Mouse (Mus musculus): ENCODE measurements around the gene Mbnl2. TPM values are rescaled to one million over a fixed set of nuclear protein-coding genes. Genes with fewer than 3 reads are reported as not detected.
A peak's percentile ranks its signal among the peaks of the same experiment; 100 is the strongest.

Mbnl2 gene
- polyA plus RNA-seq, 1 experiment from 2014 or later: 71.5 TPM

GRCm38 (mm10) chr14:120392441-120392840 lies 117.0 kb downstream of the Mbnl2 start:
- DNase-seq (ENCODE audit: low spot score): no peak
- H3K36me3 ChIP-seq: peaks cover 52% of the 10 kb centered on the region
- no peak overlapping the region for H3K27ac ChIP-seq
- no peaks in the 10 kb centered on the region for H3K27me3 ChIP-seq (ENCODE audit: insufficient read depth, poor library complexity, severe bottlenecking)
- WGBS: 78% methylated on average over 9 of the region's 9 CpGs
- H3K4me1 ChIP-seq: peaks cover 19% of the 10 kb centered on the region
- no peaks in the 10 kb centered on the region for H3K9me3 ChIP-seq
- no peak overlapping the region for H3K4me3 ChIP-seq

- H3K27me3 ChIP-seq (ENCODE audit: insufficient read depth, poor library complexity, severe bottlenecking): no peaks in the 10 kb centered on the region
- peaks cover 12% of the 10 kb centered on the region for H3K4me1 ChIP-seq
- H3K36me3 ChIP-seq: peaks cover 53% of the 10 kb centered on the region
- no peak overlapping the region for H3K27ac ChIP-seq
- no peak overlapping the region for H3K4me3 ChIP-seq
- DNase-seq (ENCODE audit: low spot score): no peak
- no peaks in the 10 kb centered on the region for H3K9me3 ChIP-seq
- WGBS: 75% methylated on average over 8 of the region's 8 CpGs
These were observed 118.0 kb downstream of the Mbnl2 start for GRCm38 (mm10) chr14:120393441-120393840.

- no peak for DNase-seq (ENCODE audit: low spot score)
- H3K4me3 ChIP-seq: no peak overlapping the region
- no peak overlapping the region for H3K27ac ChIP-seq
- peaks cover 5% of the 10 kb centered on the region for H3K4me1 ChIP-seq
- 75% methylated on average over 3 of the region's 3 CpGs for WGBS
- H3K9me3 ChIP-seq: no peaks in the 10 kb centered on the region
- H3K27me3 ChIP-seq (ENCODE audit: insufficient read depth, poor library complexity, severe bottlenecking): no peaks in the 10 kb centered on the region
- H3K36me3 ChIP-seq: peaks cover 51% of the 10 kb centered on the region
These were observed 118.7 kb downstream of the Mbnl2 start for GRCm38 (mm10) chr14:120394216-120394615.

DNA sequence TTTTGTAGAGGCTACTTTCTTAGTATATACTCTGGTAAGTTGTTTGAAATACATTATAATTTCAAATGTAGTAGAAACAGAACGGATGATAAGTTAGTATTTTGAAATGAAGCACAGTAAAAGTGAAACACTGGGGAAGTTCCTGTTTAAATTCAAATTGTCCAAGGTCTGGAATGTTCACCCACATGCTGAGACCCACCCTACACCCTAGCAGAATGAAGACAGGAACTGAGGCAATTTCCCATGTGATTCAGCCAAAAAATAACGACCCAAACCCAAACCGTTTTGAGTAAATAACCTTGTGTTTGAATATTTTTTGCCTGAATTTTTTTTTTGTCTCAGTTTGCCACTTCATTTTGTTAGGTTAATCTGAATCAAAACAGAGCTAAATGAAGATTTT lies 119.4 kb downstream of the Mbnl2 start:
- no peak overlapping the region for H3K4me3 ChIP-seq
- no peaks in the 10 kb centered on the region for H3K27me3 ChIP-seq (ENCODE audit: insufficient read depth, poor library complexity, severe bottlenecking)
- no peaks in the 10 kb centered on the region for H3K4me1 ChIP-seq
- no peaks in the 10 kb centered on the region for H3K9me3 ChIP-seq
- WGBS: 86% methylated on average over 3 of the region's 3 CpGs
- H3K27ac ChIP-seq: no peak overlapping the region
- peaks cover 51% of the 10 kb centered on the region for H3K36me3 ChIP-seq
- DNase-seq (ENCODE audit: low spot score): no peak

DNA sequence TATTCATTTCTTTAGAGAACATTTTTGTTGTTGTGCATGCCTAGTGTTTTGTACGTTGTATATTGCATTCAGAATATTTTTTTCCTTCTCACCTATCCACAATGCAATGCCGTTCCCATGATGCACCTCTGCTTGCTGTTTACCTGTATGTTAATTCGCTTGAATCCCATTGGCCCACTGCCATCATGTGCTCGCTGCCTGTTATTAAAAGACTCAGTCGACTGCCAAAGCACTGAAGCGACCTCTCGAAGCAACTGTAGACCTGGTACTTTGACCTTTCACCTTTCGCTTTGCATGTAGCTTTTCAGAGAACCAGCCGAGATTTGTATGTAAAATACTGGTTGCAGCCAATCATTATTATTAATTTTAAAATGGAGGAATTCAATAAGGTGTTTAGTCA lies 120.0 kb downstream of the Mbnl2 start:
- no peak overlapping the region for H3K4me3 ChIP-seq
- H3K4me1 ChIP-seq: no peaks in the 10 kb centered on the region
- H3K36me3 ChIP-seq: peaks cover 48% of the 10 kb centered on the region
- H3K27me3 ChIP-seq (ENCODE audit: insufficient read depth, poor library complexity, severe bottlenecking): no peaks in the 10 kb centered on the region
- 90% methylated on average over 9 of the region's 9 CpGs for WGBS
- H3K9me3 ChIP-seq: no peaks in the 10 kb centered on the region
- H3K27ac ChIP-seq: no peak overlapping the region
- no peak for DNase-seq (ENCODE audit: low spot score)

- peaks cover 54% of the 10 kb centered on the region for H3K36me3 ChIP-seq
- no peak overlapping the region for H3K27ac ChIP-seq
- H3K27me3 ChIP-seq (ENCODE audit: insufficient read depth, poor library complexity, severe bottlenecking): no peaks in the 10 kb centered on the region
- H3K4me1 ChIP-seq: 0 out of 2 replicates have a peak, but pooled peaks cover 2% of the 10 kb centered on the region
- peak; percentile 84 for DNase-seq (ENCODE audit: low spot score)
- H3K4me3 ChIP-seq: no peak overlapping the region
- WGBS: 55% methylated on average over 10 of the region's 10 CpGs
- H3K9me3 ChIP-seq: no peaks in the 10 kb centered on the region
These were observed 122.6 kb downstream of the Mbnl2 start for GRCm38 (mm10) chr14:120397871-120398647.

DNA sequence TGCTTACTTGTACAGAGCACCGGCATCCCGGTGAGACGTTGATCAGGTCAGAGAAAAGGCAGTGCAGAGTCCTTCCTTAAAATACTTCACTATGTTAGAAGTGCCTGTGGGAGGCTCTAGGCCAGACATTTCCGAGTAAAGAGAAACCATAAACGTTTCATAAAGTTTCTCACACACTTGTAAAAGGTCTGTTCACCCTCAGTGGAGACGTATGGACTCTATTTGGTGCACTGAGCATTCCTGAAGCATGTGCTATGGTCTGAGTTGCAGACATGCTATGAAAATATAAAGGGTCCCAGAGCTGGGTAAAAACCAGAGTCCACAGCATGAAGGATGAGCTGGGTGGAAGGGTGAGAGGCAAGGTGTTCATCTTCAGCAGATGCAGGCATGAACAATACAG lies 124.1 kb downstream of the Mbnl2 start:
- Histone ChIP-seq H3K36me3 (peaks cover 48% of the 10 kb centered on the region), H3K27me3 (ENCODE audit: insufficient read depth, poor library complexity, severe bottlenecking) (no peaks in the 10 kb centered on the region)
- 86% methylated on average over 6 of the region's 6 CpGs for WGBS

DNA sequence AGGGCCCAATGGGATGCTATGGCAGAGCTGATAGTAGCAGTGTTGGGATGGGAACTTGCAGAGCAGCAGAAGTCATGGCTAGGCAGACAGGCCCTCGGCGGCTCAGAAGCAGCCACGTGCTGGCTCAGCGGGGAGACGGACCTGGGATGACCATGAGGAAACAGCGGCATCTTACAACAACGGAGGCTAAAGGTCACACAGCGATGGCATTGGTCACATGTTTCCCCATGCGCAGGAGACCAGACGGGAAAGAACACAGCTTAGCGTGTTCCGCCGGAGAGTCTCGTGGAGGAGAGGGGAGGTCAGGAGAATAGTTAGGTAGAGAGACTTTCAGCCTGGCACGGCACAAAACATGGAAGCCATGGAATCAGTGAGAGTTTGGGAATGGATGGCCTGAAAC lies 125.7 kb downstream of the Mbnl2 start:
- Histone ChIP-seq H3K27me3 (ENCODE audit: insufficient read depth, poor library complexity, severe bottlenecking) (no peaks in the 10 kb centered on the region), H3K27ac (no peak overlapping the region), H3K9me3 (no peaks in the 10 kb centered on the region), H3K4me1 (peaks cover 7% of the 10 kb centered on the region; the same call in 1 of the 2 replicates), H3K4me3 (no peak overlapping the region), H3K36me3 (peaks cover 59% of the 10 kb centered on the region)
- DNase-seq (ENCODE audit: low spot score): no peak
- WGBS: 92% methylated on average over 15 of the region's 15 CpGs

More for the DNA sequence above, 124.1 kb downstream of the Mbnl2 start:
- 0 out of 2 replicates have a peak, but pooled peaks cover 2% of the 10 kb centered on the region for H3K4me1 ChIP-seq
- H3K9me3 ChIP-seq: no peaks in the 10 kb centered on the region
- no peak overlapping the region for H3K4me3 ChIP-seq
- DNase-seq (ENCODE audit: low spot score): no peak
- no peak overlapping the region for H3K27ac ChIP-seq

- H3K27ac ChIP-seq: no peak overlapping the region
- H3K27me3 ChIP-seq (ENCODE audit: insufficient read depth, poor library complexity, severe bottlenecking): no peaks in the 10 kb centered on the region
- H3K36me3 ChIP-seq: peaks cover 50% of the 10 kb centered on the region
- WGBS: 90% methylated on average over 9 of the region's 9 CpGs
- H3K9me3 ChIP-seq: no peaks in the 10 kb centered on the region
- peaks cover 11% of the 10 kb centered on the region; the same call in 1 of the 2 replicates for H3K4me1 ChIP-seq
- DNase-seq (ENCODE audit: low spot score): no peak
- no peak overlapping the region for H3K4me3 ChIP-seq
These were observed 127.2 kb downstream of the Mbnl2 start for GRCm38 (mm10) chr14:120402715-120403114.

GRCm38 (mm10) chr14:120404364-120404763 lies 128.9 kb downstream of the Mbnl2 start:
- Histone ChIP-seq H3K4me1 (peaks cover 11% of the 10 kb centered on the region; the same call in 1 of the 2 replicates), H3K9me3 (no peaks in the 10 kb centered on the region), H3K27ac (no peak overlapping the region), H3K4me3 (no peak overlapping the region), H3K27me3 (ENCODE audit: insufficient read depth, poor library complexity, severe bottlenecking) (no peaks in the 10 kb centered on the region), H3K36me3 (peaks cover 57% of the 10 kb centered on the region)
- WGBS: 91% methylated on average over 7 of the region's 7 CpGs
- no peak for DNase-seq (ENCODE audit: low spot score)

DNA sequence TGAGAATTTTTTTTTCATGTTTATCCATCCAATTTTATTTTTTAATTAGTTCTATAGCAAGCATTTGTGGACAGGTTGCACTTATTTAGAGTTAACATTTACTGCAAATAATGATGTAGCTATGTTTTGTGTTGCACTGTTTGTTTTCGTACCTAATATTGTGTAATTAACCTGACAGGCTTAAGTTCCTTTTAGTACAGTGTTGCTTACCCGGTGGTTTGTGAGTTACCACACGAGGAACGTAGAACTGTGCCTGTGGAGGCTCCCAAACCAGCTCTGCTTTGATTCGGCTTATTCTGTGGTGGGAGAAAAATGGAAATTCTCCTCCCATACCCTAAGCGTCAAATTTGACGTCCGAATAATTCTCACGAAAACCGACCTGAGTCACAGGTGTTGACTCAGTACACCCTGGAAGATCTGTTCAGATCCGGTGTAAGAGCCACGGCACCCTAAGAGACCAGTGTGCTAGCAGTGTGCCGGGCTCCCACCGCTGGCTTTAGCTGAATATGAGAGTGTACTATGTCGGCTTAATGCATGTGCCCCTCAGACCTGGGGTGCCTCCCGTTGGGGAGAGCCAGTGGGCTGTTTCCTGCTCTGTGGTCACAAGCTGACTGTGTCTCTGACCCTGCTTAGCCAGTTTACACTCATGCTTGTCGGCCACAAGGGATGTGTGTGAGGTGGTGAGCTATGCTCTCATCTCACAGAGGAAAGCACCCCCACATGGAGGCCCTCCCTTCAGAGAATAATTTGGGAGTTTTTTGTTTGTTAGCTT lies 129.5 kb downstream of the Mbnl2 start:
- H3K27me3 ChIP-seq (ENCODE audit: insufficient read depth, poor library complexity, severe bottlenecking): no peaks in the 10 kb centered on the region
- H3K27ac ChIP-seq: no peak overlapping the region
- H3K4me3 ChIP-seq: no peak overlapping the region
- 83% methylated on average over 17 of the region's 17 CpGs for whole genome bisulfite sequencing
- no peak for DNase-seq (ENCODE audit: low spot score)
- no peaks in the 10 kb centered on the region for H3K9me3 ChIP-seq
- H3K4me1 ChIP-seq: peaks cover 11% of the 10 kb centered on the region; the same call in 1 of the 2 replicates
- H3K36me3 ChIP-seq: peaks cover 57% of the 10 kb centered on the region

DNA sequence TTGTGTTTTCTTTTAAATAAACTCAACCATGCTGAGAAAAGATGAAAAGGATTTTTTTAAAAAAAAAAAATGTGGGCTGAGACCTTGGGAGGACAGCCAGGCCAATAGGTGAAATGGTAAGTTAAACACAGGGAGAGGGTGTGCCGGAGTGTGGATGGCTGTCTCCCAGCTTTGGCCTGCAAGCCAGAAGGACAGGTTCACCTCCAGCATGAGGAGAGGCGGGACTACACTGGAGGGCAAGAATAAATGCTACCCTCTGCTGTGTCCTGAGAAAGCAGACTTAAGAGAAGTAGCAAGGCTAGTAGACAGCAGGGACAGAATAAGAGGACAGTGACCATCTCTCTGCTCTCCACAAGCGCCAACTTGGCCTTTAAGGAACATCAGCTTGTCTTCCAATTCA lies 130.1 kb downstream of the Mbnl2 start:
- WGBS: 84% methylated on average over 3 of the region's 3 CpGs
- no peaks in the 10 kb centered on the region for H3K9me3 ChIP-seq
- H3K36me3 ChIP-seq: peaks cover 57% of the 10 kb centered on the region
- no peak overlapping the region for H3K4me3 ChIP-seq
- H3K27me3 ChIP-seq (ENCODE audit: insufficient read depth, poor library complexity, severe bottlenecking): no peaks in the 10 kb centered on the region
- H3K27ac ChIP-seq: no peak overlapping the region
- no peak for DNase-seq (ENCODE audit: low spot score)
- H3K4me1 ChIP-seq: peaks cover 11% of the 10 kb centered on the region; the same call in 1 of the 2 replicates

DNA sequence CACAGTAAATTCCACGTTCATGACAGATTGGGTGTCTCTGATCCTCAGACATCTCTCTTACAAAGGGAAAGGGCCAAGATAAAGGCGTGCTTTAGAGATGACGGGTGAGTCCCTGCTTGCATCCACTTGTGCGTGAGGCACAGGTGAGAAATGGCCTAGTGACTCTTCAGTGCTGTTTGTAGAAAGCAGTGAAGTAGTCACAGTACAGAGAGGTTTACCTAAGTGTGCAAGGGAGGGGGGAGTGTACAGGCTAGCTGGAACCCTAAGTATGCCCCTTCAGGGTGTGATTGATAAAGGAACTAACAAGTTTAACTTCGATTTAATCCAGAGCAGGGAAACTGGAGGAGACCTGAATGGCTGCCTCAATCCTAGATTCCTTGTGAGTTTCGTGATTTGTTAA lies 130.8 kb downstream of the Mbnl2 start:
- Histone ChIP-seq H3K36me3 (peaks cover 53% of the 10 kb centered on the region), H3K4me1 (peaks cover 9% of the 10 kb centered on the region; the same call in 1 of the 2 replicates), H3K4me3 (no peak overlapping the region), H3K9me3 (no peaks in the 10 kb centered on the region), H3K27ac (no peak overlapping the region), H3K27me3 (ENCODE audit: insufficient read depth, poor library complexity, severe bottlenecking) (no peaks in the 10 kb centered on the region)
- WGBS: 61% methylated on average over 6 of the region's 6 CpGs
- no peak for DNase-seq (ENCODE audit: low spot score)

Data from heart, embryonic 10.5 days (tissue).